Mouse (Mus musculus): ENCODE measurements around the gene Sox11. TPM values are rescaled to one million over a fixed set of nuclear protein-coding genes. Genes with fewer than 3 reads are reported as not detected.

The Sox11 gene
- total and polyA plus RNA-seq, 3 experiments: 0.02 to 0.05 TPM; not detected in 1

- Histone ChIP-seq H3K4me3 (no peak overlapping the region), H3K79me2 (replicated peaks; ENCODE audit: control insufficient read depth, insufficient read depth, low read length) (no peaks in the 10 kb centered on the region), H3K27me3 (ENCODE audit: control insufficient read depth, insufficient read depth, low read length) (no peaks in the 10 kb centered on the region), H3K27ac (no peak overlapping the region), H3K36me3 (ENCODE audit: control insufficient read depth, insufficient read depth, low read length) (no peaks in the 10 kb centered on the region), H3K4me1 (ENCODE audit: control insufficient read depth, insufficient read depth, low read length) (no peaks in the 10 kb centered on the region; the same call in 1 of the 2 replicates), H3K9ac (ENCODE audit: low read depth, low read length) (no peak overlapping the region)
- DNase-seq: no peak
- intact Hi-C loops (cut with DNase I): no loop called here
- TF ChIP-seq POLR2A (IDR thresholded peaks at IDR 0.05; ENCODE audit: insufficient read depth, low read depth, low read length) (no peak), EP300 (IDR thresholded peaks at IDR 0.05; ENCODE audit: insufficient read depth, low read depth, low read length) (no peak), CTCF (IDR thresholded peaks at IDR 0.05) (no peak)
- WGBS: 70% methylated on average over 6 of the region's 6 CpGs
These were observed 32.4 kb downstream of the Sox11 start for GRCm38 (mm10) chr12:27309969-27310368.

- DNase-seq: no peak
- Histone ChIP-seq H3K27ac (no peak overlapping the region), H3K9ac (ENCODE audit: low read depth, low read length) (no peak overlapping the region), H3K36me3 (ENCODE audit: control insufficient read depth, insufficient read depth, low read length) (no peaks in the 10 kb centered on the region), H3K27me3 (ENCODE audit: control insufficient read depth, insufficient read depth, low read length) (no peaks in the 10 kb centered on the region), H3K4me1 (ENCODE audit: control insufficient read depth, insufficient read depth, low read length) (no peaks in the 10 kb centered on the region), H3K4me3 (no peak overlapping the region), H3K79me2 (replicated peaks; ENCODE audit: control insufficient read depth, insufficient read depth, low read length) (no peaks in the 10 kb centered on the region)
- WGBS: 38% methylated on average over 2 of the region's 2 CpGs
- TF ChIP-seq EP300 (IDR thresholded peaks at IDR 0.05; ENCODE audit: insufficient read depth, low read depth, low read length) (no peak), CTCF (IDR thresholded peaks at IDR 0.05) (no peak)
- intact Hi-C loops (cut with DNase I): no loop called here
These were observed 37.5 kb downstream of the Sox11 start for GRCm38 (mm10) chr12:27304713-27305437.

- Histone ChIP-seq H3K27me3 (ENCODE audit: control insufficient read depth, insufficient read depth, low read length) (no peaks in the 10 kb centered on the region), H3K79me2 (replicated peaks; ENCODE audit: control insufficient read depth, insufficient read depth, low read length) (no peaks in the 10 kb centered on the region), H3K27ac (no peak overlapping the region), H3K4me1 (ENCODE audit: control insufficient read depth, insufficient read depth, low read length) (no peaks in the 10 kb centered on the region), H3K4me3 (no peak overlapping the region), H3K36me3 (ENCODE audit: control insufficient read depth, insufficient read depth, low read length) (no peaks in the 10 kb centered on the region), H3K9ac (ENCODE audit: low read depth, low read length) (no peak overlapping the region)
- no peak for TF ChIP-seq POLR2A (IDR thresholded peaks at IDR 0.05; ENCODE audit: insufficient read depth, low read depth, low read length)
- TF ChIP-seq CTCF (IDR thresholded peaks at IDR 0.05): no peak
- TF ChIP-seq EP300 (IDR thresholded peaks at IDR 0.05; ENCODE audit: insufficient read depth, low read depth, low read length): no peak
- DNase-seq: no peak
- 63% methylated on average over 6 of the region's 6 CpGs for WGBS
- intact Hi-C loops (cut with DNase I): no loop called here
These were observed 39.2 kb downstream of the Sox11 start for GRCm38 (mm10) chr12:27303190-27303589.

GRCm38 (mm10) chr12:27298721-27299120 is 43.7 kb downstream of the Sox11 start:
- WGBS: 82% methylated on average over 3 of the region's 3 CpGs
- Histone ChIP-seq H3K4me3 (no peak overlapping the region), H3K4me1 (ENCODE audit: control insufficient read depth, insufficient read depth, low read length) (no peaks in the 10 kb centered on the region), H3K36me3 (ENCODE audit: control insufficient read depth, insufficient read depth, low read length) (no peaks in the 10 kb centered on the region), H3K27me3 (ENCODE audit: control insufficient read depth, insufficient read depth, low read length) (no peaks in the 10 kb centered on the region), H3K9ac (ENCODE audit: low read depth, low read length) (no peak overlapping the region), H3K79me2 (replicated peaks; ENCODE audit: control insufficient read depth, insufficient read depth, low read length) (no peaks in the 10 kb centered on the region), H3K27ac (no peak overlapping the region)
- no peak for TF ChIP-seq POLR2A (IDR thresholded peaks at IDR 0.05; ENCODE audit: insufficient read depth, low read depth, low read length)
- TF ChIP-seq CTCF (IDR thresholded peaks at IDR 0.05): no peak
- no peak for TF ChIP-seq EP300 (IDR thresholded peaks at IDR 0.05; ENCODE audit: insufficient read depth, low read depth, low read length)
- no peak for DNase-seq
- intact Hi-C loops (cut with DNase I): no loop called here

GRCm38 (mm10) chr12:27294191-27294590 is 48.2 kb downstream of the Sox11 start:
- Histone ChIP-seq H3K27me3 (ENCODE audit: control insufficient read depth, insufficient read depth, low read length) (no peaks in the 10 kb centered on the region), H3K27ac (no peak overlapping the region), H3K79me2 (replicated peaks; ENCODE audit: control insufficient read depth, insufficient read depth, low read length) (no peaks in the 10 kb centered on the region), H3K4me3 (no peak overlapping the region), H3K4me1 (ENCODE audit: control insufficient read depth, insufficient read depth, low read length) (no peaks in the 10 kb centered on the region), H3K9ac (ENCODE audit: low read depth, low read length) (no peak overlapping the region), H3K36me3 (ENCODE audit: control insufficient read depth, insufficient read depth, low read length) (no peaks in the 10 kb centered on the region)
- no peak for DNase-seq
- TF ChIP-seq CTCF (IDR thresholded peaks at IDR 0.05): no peak
- TF ChIP-seq POLR2A (IDR thresholded peaks at IDR 0.05; ENCODE audit: insufficient read depth, low read depth, low read length): no peak
- TF ChIP-seq EP300 (IDR thresholded peaks at IDR 0.05; ENCODE audit: insufficient read depth, low read depth, low read length): no peak
- intact Hi-C loops (cut with DNase I): no loop called here
- WGBS: 41% methylated on average over 1 of the region's 1 CpGs

GRCm38 (mm10) chr12:27293736-27294135 is 48.6 kb downstream of the Sox11 start:
- no peak for TF ChIP-seq CTCF (IDR thresholded peaks at IDR 0.05)
- TF ChIP-seq POLR2A (IDR thresholded peaks at IDR 0.05; ENCODE audit: insufficient read depth, low read depth, low read length): no peak
- TF ChIP-seq EP300 (IDR thresholded peaks at IDR 0.05; ENCODE audit: insufficient read depth, low read depth, low read length): no peak
- no peaks in the 10 kb centered on the region for H3K36me3 ChIP-seq (ENCODE audit: control insufficient read depth, insufficient read depth, low read length)
- no peaks in the 10 kb centered on the region for H3K79me2 ChIP-seq (replicated peaks; ENCODE audit: control insufficient read depth, insufficient read depth, low read length)
- no peak overlapping the region for H3K9ac ChIP-seq (ENCODE audit: low read depth, low read length)
- no peak overlapping the region for H3K4me3 ChIP-seq
- no peak for DNase-seq
- 63% methylated on average over 10 of the region's 10 CpGs for WGBS
- H3K27me3 ChIP-seq (ENCODE audit: control insufficient read depth, insufficient read depth, low read length): no peaks in the 10 kb centered on the region
- no peaks in the 10 kb centered on the region for H3K4me1 ChIP-seq (ENCODE audit: control insufficient read depth, insufficient read depth, low read length)
- no peak overlapping the region for H3K27ac ChIP-seq
- intact Hi-C loops (cut with DNase I): no loop called here

All from heart, adult 2 months (tissue).